Mouse (Mus musculus): ENCODE measurements around the gene Pou2f2. TPM values are rescaled to one million over a fixed set of nuclear protein-coding genes. Genes with fewer than 3 reads are reported as not detected.
A peak's percentile ranks its signal among the peaks of the same experiment; 100 is the strongest.
"Not testable (repeated sequence)": the region's sequence is repeated elsewhere in the genome, so short reads cannot be mapped to it uniquely, and the experiment has no call there.

Pou2f2 gene
- total RNA-seq, 2 experiments from 2014 or later = 0.44 to 0.60 TPM

GRCm38 (mm10) chr7:25076296-25076662 lies 103.2 kb downstream of the Pou2f2 start:
- no peak for DNase-seq
- intact Hi-C loops (cut with DNase I) = loop anchor here (5.0 kb wide), 1 partner anchor 189 kb away; no protein-coding TSS in a partner anchor

- DNase-seq = no peak
- intact Hi-C loops (cut with DNase I) = no loop called here
These were observed 105.6 kb downstream of the Pou2f2 start for GRCm38 (mm10) chr7:25073924-25074323.

DNA sequence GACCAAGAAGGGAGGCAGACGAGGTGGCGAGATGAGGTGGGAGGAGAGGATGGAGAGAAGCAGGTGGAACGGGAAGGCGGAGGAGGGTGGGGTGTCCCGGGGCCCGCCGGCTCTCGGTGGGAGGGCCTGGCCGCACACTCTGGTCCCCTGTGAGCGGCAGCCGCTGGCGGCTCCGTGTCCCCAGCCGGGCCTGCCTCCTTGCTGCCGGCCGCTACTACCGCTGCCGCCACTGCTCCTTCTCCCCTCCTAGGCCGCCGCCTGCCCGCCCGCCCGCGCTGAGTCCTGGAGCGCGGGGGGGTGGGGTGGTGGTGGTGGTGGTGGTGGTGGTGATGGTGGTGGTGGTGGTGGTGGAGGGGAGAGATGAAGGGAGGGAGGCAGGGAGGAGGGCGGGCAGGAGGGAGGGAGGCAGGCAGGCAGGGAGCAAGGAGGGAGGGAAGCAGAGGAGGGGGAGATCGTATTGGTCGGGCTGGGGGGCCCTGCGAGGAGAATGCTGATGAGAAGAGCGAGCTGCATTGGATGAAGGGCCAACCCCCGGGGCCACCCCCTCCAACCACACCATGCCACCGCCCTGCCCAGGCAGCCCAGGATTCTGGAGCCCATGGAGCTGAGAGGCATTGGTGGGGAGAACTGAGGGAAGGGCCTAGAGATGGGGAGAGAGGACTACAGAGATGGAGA lies 106.7 kb downstream of the Pou2f2 start:
- peak; percentile 51 to 53 for DNase-seq

DNA sequence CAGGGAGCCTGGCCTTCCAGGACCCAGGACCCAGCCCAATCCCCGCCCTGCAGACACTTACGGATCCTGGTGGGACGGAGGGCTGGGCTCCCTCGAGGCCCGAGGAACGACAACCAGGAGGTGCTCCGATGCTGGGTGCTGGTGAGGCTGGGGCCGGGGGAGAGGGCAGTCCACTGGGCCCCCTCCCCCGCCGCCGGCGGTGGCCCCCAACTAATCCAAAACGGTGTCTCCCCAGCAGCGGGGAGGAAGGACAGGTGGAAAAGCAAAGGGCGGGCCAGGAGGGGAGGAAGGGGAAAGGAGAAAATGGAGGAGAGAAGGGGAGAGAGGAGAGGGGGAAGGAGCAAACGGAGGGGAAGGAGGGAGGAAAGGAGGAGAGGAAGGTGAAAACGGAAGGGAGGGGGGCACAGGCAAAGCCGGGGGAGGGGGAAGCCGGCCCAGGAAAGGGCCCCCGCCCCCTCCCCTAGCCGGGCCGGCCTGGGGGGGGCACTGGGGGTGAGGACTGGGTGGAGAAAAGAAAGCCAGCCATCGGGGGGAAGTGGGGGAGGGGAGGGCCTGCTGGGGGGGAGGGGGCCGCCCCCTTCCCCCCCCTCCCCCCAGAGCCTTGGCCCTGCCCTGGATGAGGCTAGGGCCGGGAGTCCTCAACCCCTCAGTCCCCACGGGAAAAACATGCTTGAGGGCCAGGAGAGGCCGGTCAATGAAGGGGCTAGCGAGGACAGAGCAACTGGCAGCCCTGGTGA lies 107.4 kb downstream of the Pou2f2 start, which contains the start of the genes Grik5 and Zfp574:
Gene Grik5 (minus strand): TSS at position 368 of the 737 bp plus-strand sequence.
Gene Zfp574 (plus strand): TSS at position 589 of the 737 bp plus-strand sequence.
- intact Hi-C loops (cut with DNase I) = no loop called here
- no peak for DNase-seq

More for the DNA sequence above, 106.7 kb downstream of the Pou2f2 start:
- intact Hi-C loops (cut with DNase I) = no loop called here

GRCm38 (mm10) chr7:25068724-25069123 lies 110.8 kb downstream of the Pou2f2 start:
- intact Hi-C loops (cut with DNase I) = no loop called here
- DNase-seq = no peak

DNA sequence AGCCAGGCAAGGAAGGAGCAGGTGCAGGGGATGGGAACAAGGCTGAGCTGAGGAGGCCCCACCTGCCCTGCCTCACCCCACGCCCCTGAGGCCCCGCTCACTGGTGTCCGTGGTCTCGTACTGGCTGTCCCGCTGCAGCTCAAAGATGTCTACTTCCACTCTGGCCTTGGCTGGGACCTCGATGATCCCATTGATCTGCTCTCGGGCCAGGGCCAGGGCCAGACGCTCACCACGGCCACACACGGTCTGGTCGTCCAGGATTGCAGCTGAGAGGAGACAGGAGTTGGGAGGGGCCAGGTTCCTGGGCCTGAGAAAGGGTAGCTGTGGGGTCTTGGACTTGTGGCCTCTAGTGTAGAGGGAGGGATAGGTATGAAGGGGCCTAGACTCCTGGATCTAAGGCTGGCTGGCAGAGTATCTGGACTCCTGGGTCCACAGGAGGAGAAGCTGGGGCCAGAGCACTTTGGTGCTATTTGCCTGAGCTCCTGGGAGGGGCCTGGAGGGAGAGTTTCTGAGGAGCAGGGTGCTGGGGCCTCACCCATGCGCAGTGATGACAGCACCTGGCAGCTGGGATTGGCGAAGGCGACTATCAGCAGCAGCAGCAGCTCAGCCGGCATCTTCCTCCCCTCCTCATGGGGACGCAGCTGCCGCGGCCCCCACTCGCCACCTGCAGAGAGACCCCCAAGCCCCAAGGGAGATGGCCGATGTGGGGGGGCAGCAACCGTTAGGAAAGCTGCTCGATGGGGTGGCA lies 111.4 kb downstream of the Pou2f2 start:
- DNase-seq = no peak
- intact Hi-C loops (cut with DNase I) = no loop called here

DNA sequence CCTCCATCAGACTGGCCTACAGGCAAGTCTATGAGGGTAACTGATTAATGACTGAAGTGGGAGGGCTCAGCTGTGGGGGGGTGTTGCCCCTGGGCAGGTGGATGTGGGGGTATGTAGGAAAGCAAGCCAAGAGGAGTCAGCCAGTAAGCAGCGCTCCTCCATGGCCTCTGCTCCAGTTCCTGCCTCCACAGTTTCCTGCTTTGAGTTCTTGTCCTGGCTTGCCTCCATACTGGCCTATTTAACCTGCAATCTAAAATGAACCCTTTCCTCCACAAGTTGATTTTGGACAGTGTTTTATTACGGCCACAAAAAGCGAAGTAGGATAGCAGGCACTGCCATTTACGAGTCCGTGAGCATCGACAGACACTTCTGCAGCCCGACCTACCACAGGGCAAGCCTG lies 112.2 kb downstream of the Pou2f2 start:
- no peak for DNase-seq
- intact Hi-C loops (cut with DNase I) = no loop called here

DNA sequence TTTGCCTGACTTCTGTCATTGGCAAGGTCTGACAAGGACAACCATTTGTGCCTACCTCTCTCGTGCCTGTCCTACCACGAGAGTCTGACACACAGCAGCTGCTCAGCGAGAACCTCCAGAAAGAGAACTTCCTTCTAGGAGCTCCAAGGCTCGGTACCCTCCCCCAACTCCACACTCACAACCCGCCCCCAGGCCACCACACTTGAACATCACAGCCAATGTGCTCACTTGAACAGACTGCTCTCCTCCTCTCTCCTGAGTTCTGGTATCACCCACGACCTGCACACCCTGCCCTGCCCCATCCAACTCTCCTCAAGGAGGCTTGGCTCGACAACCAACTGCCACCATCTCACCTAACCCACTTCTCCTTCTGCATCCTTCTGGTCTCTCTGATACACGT lies 115.6 kb downstream of the Pou2f2 start:
- intact Hi-C loops (cut with DNase I) = no loop called here
- DNase-seq = no peak

- intact Hi-C loops (cut with DNase I) = no loop called here
These were observed 116.2 kb downstream of the Pou2f2 start for GRCm38 (mm10) chr7:25063346-25063745.

GRCm38 (mm10) chr7:25058836-25059235 lies 120.7 kb downstream of the Pou2f2 start:
- DNase-seq = peak in 1 of 2 experiments; percentile 35
- intact Hi-C loops (cut with DNase I) = no loop called here

More at GRCm38 (mm10) chr7:25063346-25063745, 116.2 kb downstream of the Pou2f2 start:
- DNase-seq = no peak

- no peak for DNase-seq
- intact Hi-C loops (cut with DNase I) = no loop called here
These were observed 121.1 kb downstream of the Pou2f2 start for GRCm38 (mm10) chr7:25058394-25058793.

DNA sequence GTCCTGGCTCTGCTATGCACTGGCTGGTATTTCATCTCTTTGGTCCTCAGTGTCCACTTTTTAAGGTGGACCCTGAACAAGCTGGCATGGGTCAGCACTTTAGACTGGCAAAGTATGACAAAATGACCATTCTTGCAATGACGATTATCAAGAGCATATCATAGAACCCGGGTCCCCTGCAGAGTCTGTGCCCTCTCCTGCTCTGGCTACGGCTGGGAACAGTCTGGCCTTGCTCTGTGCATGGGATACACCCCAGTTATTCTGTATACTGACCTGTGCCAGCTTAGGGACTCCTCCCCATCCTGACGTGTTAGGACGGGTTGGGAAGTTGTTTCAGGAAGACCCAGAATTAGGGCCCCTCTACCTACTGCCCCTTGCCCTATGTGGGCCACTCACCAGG lies 121.6 kb downstream of the Pou2f2 start:
- intact Hi-C loops (cut with DNase I) = no loop called here
- no peak for DNase-seq

DNA sequence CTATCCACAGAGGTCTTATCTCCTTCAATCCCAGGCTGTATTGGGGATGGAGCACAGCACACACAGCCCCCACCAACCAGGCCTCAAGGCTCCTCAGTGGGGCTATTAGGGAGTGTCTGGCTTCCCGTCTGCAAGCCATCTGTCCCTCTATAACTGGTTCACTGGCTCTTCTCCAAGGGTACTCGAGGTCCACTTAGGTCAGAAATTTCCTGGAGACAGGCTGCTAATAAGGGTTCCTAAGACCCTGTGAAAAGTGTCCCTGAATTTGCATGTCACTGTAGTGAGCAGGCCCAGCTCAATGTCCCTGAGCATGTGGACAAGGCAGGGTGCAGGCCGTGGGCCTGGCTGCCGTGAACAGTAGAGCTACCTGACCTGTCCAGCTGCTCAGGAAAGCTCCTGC lies 122.6 kb downstream of the Pou2f2 start:
- intact Hi-C loops (cut with DNase I) = no loop called here
- DNase-seq = no peak

DNA sequence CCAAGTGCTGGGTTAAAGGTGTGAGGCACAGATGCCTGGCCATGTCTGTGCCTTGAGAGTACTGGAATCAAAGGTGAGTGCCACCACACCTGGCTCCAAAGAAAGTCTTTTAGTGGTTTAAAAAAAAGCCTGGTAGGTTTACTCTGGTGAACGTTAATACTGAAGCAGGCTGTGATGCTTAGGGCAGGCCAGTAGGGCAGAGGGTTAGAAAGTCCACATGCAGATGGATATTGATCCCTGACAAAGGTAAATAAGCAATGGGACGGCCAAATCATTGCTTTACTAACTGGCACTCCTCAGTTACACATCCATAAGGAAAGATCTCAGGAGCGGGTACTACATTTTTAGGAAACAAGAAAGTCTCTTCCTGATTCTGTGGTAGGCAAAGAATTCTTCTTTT lies 126.9 kb downstream of the Pou2f2 start:
- no peak for DNase-seq
- intact Hi-C loops (cut with DNase I) = no loop called here

GRCm38 (mm10) chr7:25049295-25049930 lies 130.1 kb downstream of the Pou2f2 start:
- DNase-seq = no peak
- intact Hi-C loops (cut with DNase I) = no loop called here

GRCm38 (mm10) chr7:25047363-25047762 lies 132.2 kb downstream of the Pou2f2 start:
- intact Hi-C loops (cut with DNase I) = no loop called here
- DNase-seq = no peak

GRCm38 (mm10) chr7:25044599-25044998 lies 134.9 kb downstream of the Pou2f2 start:
- intact Hi-C loops (cut with DNase I); DNase-seq: not testable (repeated sequence)

GRCm38 (mm10) chr7:25041921-25042320 lies 137.6 kb downstream of the Pou2f2 start:
- DNase-seq = no peak
- intact Hi-C loops (cut with DNase I) = no loop called here
